Mouse (Mus musculus) G1E (cell line): ENCODE data around the gene Pigp. TPM values are rescaled to one million over a fixed set of nuclear protein-coding genes. Genes with fewer than 3 reads are reported as not detected.
"Not testable (repeated sequence)": the region's sequence is repeated elsewhere in the genome, so short reads cannot be mapped to it uniquely, and the experiment has no call there.

Experiments used
- ATAC-seq: 2 replicates; pipeline ENCODE4 v1.8.0; 2016; ENCODE audit warnings: mild to moderate bottlenecking; ENCODE audit not compliant: insufficient number of reproducible peaks, poor library complexity, low FRiP score, severe bottlenecking; ENCODE audit errors: extremely low read depth
- DNase-seq: peaks from one replicate; pipeline ENCODE4 v3.0.0; 2012; ENCODE audit warnings: low spot score
- H3K27me3 ChIP-seq: 2 replicates; pipeline ENCODE4 v1.6.1; 2012; ENCODE audit warnings: mild to moderate bottlenecking, low read length, inconsistent platforms; ENCODE audit not compliant: insufficient read depth
- H3K36me3 ChIP-seq: replicated peaks from 2 replicates; pipeline ENCODE3; 2012; ENCODE audit warnings: mild to moderate bottlenecking, inconsistent platforms
- H3K4me1 ChIP-seq: 2 replicates; pipeline ENCODE4 v1.6.1; 2012; ENCODE audit warnings: low read depth, low read length, inconsistent platforms, mixed read lengths; ENCODE audit not compliant: insufficient read depth
- H3K4me3 ChIP-seq: 2 replicates; pipeline ENCODE4 v1.5.1; 2012; ENCODE audit warnings: low read depth, mild to moderate bottlenecking, inconsistent platforms, low read length, moderate library complexity, mixed read lengths
- H3K9me3 ChIP-seq: replicated peaks from 2 replicates; pipeline ENCODE4 v1.6.1; 2012; ENCODE audit warnings: inconsistent platforms
- CTCF ChIP-seq: IDR thresholded peaks from 2 replicates; pipeline ENCODE4 v1.5.1; 2012; ENCODE audit warnings: low read depth, low read length, inconsistent platforms, mixed read lengths
- GATA1 ChIP-seq: IDR thresholded peaks from 2 replicates; pipeline ENCODE4 v1.6.1; 2012; ENCODE audit warnings: borderline replicate concordance, low read length, inconsistent platforms, mixed read lengths
- GATA2 ChIP-seq: IDR thresholded peaks from 2 replicates; pipeline ENCODE4 v1.6.1; 2012; ENCODE audit warnings: low read depth, low read length, inconsistent platforms, borderline replicate concordance
- POLR2AphosphoS5 ChIP-seq: IDR thresholded peaks from 2 replicates; pipeline ENCODE4 v1.6.1; 2012; ENCODE audit warnings: low read depth, low read length, inconsistent platforms; ENCODE audit not compliant: insufficient replicate concordance
- TAL1 ChIP-seq: conservative IDR thresholded peaks from 2 replicates; pipeline ENCODE4 v1.6.1; 2012; ENCODE audit warnings: low read depth, low read length, inconsistent platforms, mixed read lengths
- polyA plus RNA-seq: library from polyadenylated mRNA; stranded (reverse); fragments of >175 nt; gene quantifications from 2 replicates; pipeline ENCODE4 v1.2.3, GENCODE M21; 2012
- total RNA-seq, 2 experiments: library from RNA; stranded (forward) in 1 of 2; stranded (reverse) in 1 of 2; fragments of 200-1000 nt in 1 of 2; fragments of >200 nt in 1 of 2; fragmentation: Nextera tagmentation in 1 of 2; gene quantifications; 2 replicates each; pipeline ENCODE4 v1.2.3; 2014 to 2017

The Pigp gene
- total and polyA plus RNA-seq, 3 experiments, result 14.1 to 40.5 (median 30.6) TPM

DNA sequence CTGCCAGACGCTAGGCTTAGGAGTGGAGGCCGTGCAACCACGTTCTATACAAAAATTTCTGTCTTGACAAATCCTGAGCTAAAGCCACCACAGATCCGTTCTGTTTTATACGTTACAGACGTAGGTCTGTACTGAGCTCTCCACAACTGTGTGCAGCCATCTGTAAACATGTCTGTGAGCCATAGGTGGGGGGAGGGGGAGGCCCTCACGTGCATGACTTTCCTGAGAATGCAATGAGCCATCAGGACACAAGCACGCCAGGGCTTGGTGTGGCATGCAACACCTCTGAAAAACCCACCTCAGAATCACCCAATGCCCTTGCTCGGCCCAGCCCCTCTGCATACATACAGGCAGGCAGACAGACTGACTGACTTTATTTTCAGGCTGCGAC, 21.4 kb downstream of the Pigp start:
- Histone ChIP-seq H3K4me3 (no peak overlapping the region), H3K27me3 (peaks cover 37% of the 10 kb centered on the region)
- no peak for DNase-seq

DNA sequence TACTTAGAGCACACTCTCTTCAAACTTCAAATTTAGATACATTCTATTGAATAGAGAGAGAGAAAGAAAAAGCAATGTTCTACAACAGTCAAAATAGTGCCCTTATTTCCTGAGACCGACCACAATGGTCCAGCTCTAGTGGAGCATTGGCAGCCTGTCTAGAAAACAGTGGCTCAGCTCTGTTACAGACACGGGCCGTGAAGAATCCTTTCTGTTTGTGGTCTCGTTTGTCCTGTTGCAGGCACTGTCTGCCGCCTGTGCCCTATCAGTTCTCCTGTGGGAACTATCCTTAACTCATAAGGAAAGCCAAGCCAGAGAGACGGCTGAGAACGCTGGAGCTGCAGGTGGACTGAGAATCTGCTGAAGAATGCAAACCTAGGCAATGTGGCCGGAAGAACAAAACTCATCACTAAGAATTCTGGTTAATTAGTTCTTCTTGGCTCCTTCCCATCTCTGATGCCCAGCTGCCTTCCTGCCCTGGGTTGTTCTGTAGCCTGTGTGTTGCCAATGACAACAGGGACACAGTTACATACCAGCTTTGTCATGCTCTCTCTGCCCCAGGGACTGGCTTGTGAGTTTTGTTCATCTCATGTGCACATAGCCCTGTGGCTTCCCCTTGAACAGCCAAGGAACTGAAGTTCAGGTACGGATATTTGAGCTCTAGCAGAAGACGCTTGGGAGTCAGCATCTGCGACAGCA, 21.9 kb downstream of the Pigp start:
- ATAC-seq (no peak), DNase-seq (no peak)
- Histone ChIP-seq H3K4me3 (no peak overlapping the region), H3K4me1 (peaks cover 16% of the 10 kb centered on the region), H3K27me3 (peaks cover 34% of the 10 kb centered on the region), H3K9me3 (no peaks in the 10 kb centered on the region), H3K36me3 (no peaks in the 10 kb centered on the region)
- no peak for TF ChIP-seq GATA1
- TF ChIP-seq GATA2, result no peak

More for the DNA sequence above, 21.4 kb downstream of the Pigp start:
- TF ChIP-seq CTCF (no peak), POLR2AphosphoS5 (no peak), TAL1 (no peak), GATA1 (no peak), GATA2 (no peak)
- H3K9me3 ChIP-seq, result no peaks in the 10 kb centered on the region
- H3K36me3 ChIP-seq, result no peaks in the 10 kb centered on the region
- peaks cover 16% of the 10 kb centered on the region for H3K4me1 ChIP-seq
- ATAC-seq, result no peak

- TF ChIP-seq TAL1 (no peak), GATA2 (no peak), POLR2AphosphoS5 (no peak), GATA1 (no peak), CTCF (no peak)
- no peak for DNase-seq
- H3K4me1 ChIP-seq, result peaks cover 16% of the 10 kb centered on the region
- H3K36me3 ChIP-seq, result no peaks in the 10 kb centered on the region
- H3K27me3 ChIP-seq, result peaks cover 31% of the 10 kb centered on the region
- no peak overlapping the region for H3K4me3 ChIP-seq
- no peak for ATAC-seq
- no peaks in the 10 kb centered on the region for H3K9me3 ChIP-seq
Measured at GRCm38 (mm10) chr16:94348779-94349178, 22.9 kb downstream of the Pigp start.

- DNase-seq (no peak), ATAC-seq (no peak)
- Histone ChIP-seq H3K36me3 (no peaks in the 10 kb centered on the region), H3K4me3 (no peak overlapping the region), H3K27me3 (peaks cover 23% of the 10 kb centered on the region), H3K4me1 (peaks cover 16% of the 10 kb centered on the region), H3K9me3 (no peaks in the 10 kb centered on the region)
- TF ChIP-seq GATA1, result no peak
- no peak for TF ChIP-seq GATA2
- no peak for TF ChIP-seq CTCF
- TF ChIP-seq TAL1, result no peak
- no peak for TF ChIP-seq POLR2AphosphoS5
Measured at GRCm38 (mm10) chr16:94347080-94347731, 24.4 kb downstream of the Pigp start.

DNA sequence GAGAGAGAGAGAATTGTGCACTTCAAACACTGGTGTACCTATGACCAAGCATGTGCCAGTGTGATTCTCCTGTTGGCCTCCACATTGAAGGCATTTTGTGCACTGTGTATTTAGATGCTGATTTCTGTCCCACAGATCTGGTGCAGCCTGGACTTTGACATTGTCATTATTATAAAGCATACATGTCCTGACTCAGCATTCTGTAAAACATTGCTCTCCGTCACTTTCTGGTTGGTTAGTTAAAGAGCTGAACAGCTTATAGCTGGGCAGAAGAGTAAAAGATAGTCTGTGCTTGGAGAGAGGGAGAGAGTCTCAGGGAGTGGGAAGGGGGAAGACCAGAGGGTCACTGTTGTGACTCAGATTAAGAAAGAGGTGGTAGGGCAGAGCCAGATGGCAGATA, 25.9 kb downstream of the Pigp start:
- Histone ChIP-seq H3K4me1 (peaks cover 18% of the 10 kb centered on the region), H3K4me3 (no peak overlapping the region), H3K36me3 (no peaks in the 10 kb centered on the region), H3K9me3 (no peaks in the 10 kb centered on the region), H3K27me3 (peaks cover 27% of the 10 kb centered on the region)
- DNase-seq (no peak), ATAC-seq (no peak)
- no peak for TF ChIP-seq TAL1
- no peak for TF ChIP-seq GATA1
- TF ChIP-seq POLR2AphosphoS5, result no peak
- no peak for TF ChIP-seq GATA2
- TF ChIP-seq CTCF, result no peak

- not testable (repeated sequence) for H3K36me3 ChIP-seq, ATAC-seq, H3K9me3 ChIP-seq, H3K4me3 ChIP-seq, DNase-seq, H3K4me1 ChIP-seq
- H3K27me3 ChIP-seq, result peaks cover 11% of the 10 kb centered on the region; the same call in 1 of the 2 replicates
Measured at GRCm38 (mm10) chr16:94339164-94340160, 32.2 kb downstream of the Pigp start.
